Mouse (Mus musculus) limb, embryonic 14.5 days (tissue): ENCODE data around the gene Ctr9. TPM values are rescaled to one million over a fixed set of nuclear protein-coding genes. Genes with fewer than 3 reads are reported as not detected.

Experiments used
- ATAC-seq: fragments of 200-750 bp; cut with Nextera tagmentation; 2 replicates; pipeline ENCODE4 v1.8.0; 2017; ENCODE audit warnings: low read depth, moderate number of reproducible peaks, moderate TSS enrichment; ENCODE audit not compliant: low FRiP score
- DNase-seq: peaks from one replicate; pipeline ENCODE4 v3.0.0-alpha.2; 2015; ENCODE audit warnings: low spot score
- H3K27ac ChIP-seq: fragments of 300-500 bp; sonication (generic); replicated peaks from 2 replicates; pipeline ENCODE4 v1.5.1; 2014; ENCODE audit warnings: low read depth, mild to moderate bottlenecking, low read length, moderate library complexity, mixed read lengths
- H3K27me3 ChIP-seq: fragments of 300-500 bp; sonication (generic); 2 replicates; pipeline ENCODE4 v1.6.1; 2014; ENCODE audit warnings: low read length, mixed read lengths; ENCODE audit not compliant: control insufficient read depth, insufficient read depth
- H3K36me3 ChIP-seq: fragments of 300-500 bp; sonication (generic); 2 replicates; pipeline ENCODE4 v1.6.1; 2014; ENCODE audit warnings: mild to moderate bottlenecking, low read length, moderate library complexity, mixed read lengths; ENCODE audit not compliant: control insufficient read depth, insufficient read depth
- H3K4me1 ChIP-seq: fragments of 300-500 bp; sonication (generic); 2 replicates; pipeline ENCODE4 v1.6.1; 2014; ENCODE audit warnings: antibody characterized with exemption, low read length, mixed read lengths; ENCODE audit not compliant: control insufficient read depth, insufficient read depth
- H3K4me2 ChIP-seq: fragments of 300-500 bp; sonication (generic); replicated peaks from 2 replicates; pipeline ENCODE4 v1.6.1; 2014; ENCODE audit warnings: low read depth, mild to moderate bottlenecking, low read length, moderate library complexity; ENCODE audit not compliant: severe bottlenecking
- H3K4me3 ChIP-seq: fragments of 300-500 bp; sonication (generic); replicated peaks from 2 replicates; pipeline ENCODE4 v1.5.1; 2014; ENCODE audit warnings: low read length
- H3K9ac ChIP-seq: fragments of 300-500 bp; sonication (generic); 2 replicates; pipeline ENCODE4 v1.6.1; 2014; ENCODE audit warnings: mild to moderate bottlenecking, low read depth, low read length, moderate library complexity; ENCODE audit not compliant: severe bottlenecking
- H3K9me3 ChIP-seq: fragments of 300-500 bp; sonication (generic); 2 replicates; pipeline ENCODE4 v1.6.1; 2016; ENCODE audit warnings: low read length; ENCODE audit not compliant: control insufficient read depth
- POLR2A ChIP-seq: fragments of 200-500 bp; IDR thresholded peaks from 2 replicates; pipeline ENCODE4 v1.8.0; 2012; ENCODE audit warnings: inconsistent platforms, mild to moderate bottlenecking, moderate library complexity, borderline replicate concordance; ENCODE audit not compliant: insufficient read depth, insufficient read length; ENCODE audit errors: extremely low read depth
- WGBS: fragments of 180-500 bp; shearing (Covaris S2); extraction: QIAGEN DNeasy Blood & Tissue Kit; methylation state at CpG from one replicate; pipeline ENCODE4 v1.1.7; 2014; 5-methylcytosine and 5-hydroxymethylcytosine counted together
- polyA plus RNA-seq, 2 experiments: library from polyadenylated mRNA; depleted of rRNA in 1 of 2; stranded (reverse) in 1 of 2; unstranded in 1 of 2; fragments of >200 nt; fragmentation: Nextera tagmentation in 1 of 2; extraction: Ambion mirVana in 1 of 2; gene quantifications; 2 replicates each; pipeline versions ENCODE4 v1.2.1 to v1.2.3; 2012 to 2014

Gene Ctr9
- polyA plus RNA-seq, 2 experiments: 36.0 to 57.6 TPM

- 100% methylated on average over 1 of the region's 1 CpGs for WGBS
- ATAC-seq: no peak
Observed at GRCm38 (mm10) chr7:111062971-111063370, 34.2 kb downstream of the Ctr9 start.

DNA sequence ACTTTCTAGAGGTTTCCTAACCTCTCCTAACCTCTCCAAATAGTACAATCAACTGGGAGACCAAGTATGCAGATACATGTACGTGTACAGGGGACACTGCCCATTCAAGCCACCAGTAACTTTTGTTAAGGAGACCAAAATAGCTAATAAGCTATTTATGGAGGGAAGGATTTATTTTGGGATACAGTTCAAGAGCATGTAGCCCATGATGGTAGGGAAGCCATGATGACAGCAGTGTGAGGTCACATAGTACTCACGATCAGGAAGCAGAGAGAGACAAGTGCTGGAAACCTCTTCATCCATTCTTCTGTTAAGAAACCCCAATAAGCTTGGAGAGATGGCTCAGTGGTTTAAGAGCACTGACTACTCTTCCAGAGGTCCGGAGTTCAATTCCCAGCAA is 39.4 kb downstream of the Ctr9 start:
- H3K4me1 ChIP-seq: no peaks in the 10 kb centered on the region
- DNase-seq: no peak
- H3K27me3 ChIP-seq: no peaks in the 10 kb centered on the region
- H3K4me2 ChIP-seq: no peak overlapping the region
- no peak overlapping the region for H3K9ac ChIP-seq
- TF ChIP-seq POLR2A: no peak
- no peak overlapping the region for H3K27ac ChIP-seq
- ATAC-seq: no peak
- no peak overlapping the region for H3K4me3 ChIP-seq
- 100% methylated on average over 3 of the region's 3 CpGs for WGBS
- H3K9me3 ChIP-seq: peaks cover 6% of the 10 kb centered on the region; the same call in 1 of the 2 replicates
- peaks cover 54% of the 10 kb centered on the region for H3K36me3 ChIP-seq

More at GRCm38 (mm10) chr7:111062971-111063370, 34.2 kb downstream of the Ctr9 start:
- Histone ChIP-seq H3K4me3 (no peak overlapping the region), H3K4me1 (no peaks in the 10 kb centered on the region), H3K9ac (no peak overlapping the region), H3K4me2 (no peak overlapping the region), H3K36me3 (peaks cover 8% of the 10 kb centered on the region), H3K27me3 (no peaks in the 10 kb centered on the region), H3K9me3 (peaks cover 4% of the 10 kb centered on the region; the same call in 1 of the 2 replicates), H3K27ac (no peak overlapping the region)
- no peak for DNase-seq
- TF ChIP-seq POLR2A: no peak

DNA sequence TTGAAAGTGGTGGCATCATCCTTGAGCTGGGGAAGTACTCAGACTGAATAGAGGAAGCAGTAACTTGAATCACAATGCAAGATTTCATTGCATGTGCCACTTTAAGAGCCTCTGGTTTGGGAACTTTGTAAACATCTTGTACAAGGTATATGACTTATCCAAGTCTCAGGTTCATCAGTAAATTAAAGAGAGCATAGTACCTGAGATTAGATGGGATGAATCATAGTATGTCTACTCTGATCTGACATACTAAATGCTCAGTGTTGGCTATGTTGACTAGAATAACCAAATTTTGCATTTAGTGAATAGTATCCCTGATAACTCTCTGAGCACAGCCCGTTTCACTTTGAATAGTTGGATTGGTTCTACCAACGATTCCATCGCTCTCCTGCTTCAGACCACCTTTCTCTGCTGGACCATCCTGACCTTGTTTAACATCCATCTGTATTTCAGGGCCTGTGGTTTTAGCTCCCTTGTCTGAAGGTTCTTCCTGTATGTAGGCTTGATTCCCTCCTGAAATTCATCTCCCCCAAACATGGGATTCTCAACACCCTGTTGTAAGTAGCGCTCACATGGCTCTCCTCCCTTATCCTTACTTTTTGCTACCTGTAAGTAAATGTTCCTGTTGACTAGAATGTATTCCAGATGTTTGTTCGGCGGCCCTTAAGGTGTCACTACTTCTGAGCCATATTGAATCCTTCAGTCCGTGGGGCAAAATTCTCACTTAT is 40.9 kb downstream of the Ctr9 start:
- Histone ChIP-seq H3K9ac (no peak overlapping the region), H3K4me1 (no peaks in the 10 kb centered on the region), H3K9me3 (peaks cover 6% of the 10 kb centered on the region; the same call in 1 of the 2 replicates), H3K27me3 (no peaks in the 10 kb centered on the region), H3K36me3 (peaks cover 67% of the 10 kb centered on the region), H3K4me2 (no peak overlapping the region), H3K4me3 (no peak overlapping the region), H3K27ac (no peak overlapping the region)
- no peak for DNase-seq
- 82% methylated on average over 7 of the region's 7 CpGs for WGBS
- peak; percentile 32 for ATAC-seq
- no peak for TF ChIP-seq POLR2A

DNA sequence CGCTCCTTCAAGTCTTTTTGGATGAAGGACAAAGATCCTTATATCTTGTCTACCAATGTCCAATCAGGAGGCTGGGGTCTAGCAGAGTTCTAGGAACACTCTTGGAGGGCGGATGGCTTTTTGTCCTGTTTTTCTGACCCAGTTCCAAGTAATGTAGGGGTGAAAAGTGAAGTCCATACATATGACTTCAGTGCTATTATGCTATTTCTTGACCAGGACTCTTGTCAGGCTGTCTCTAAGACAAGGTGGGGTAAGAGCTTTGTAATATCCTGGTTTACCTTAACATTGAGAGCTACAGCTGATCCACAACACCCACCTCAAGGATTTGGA is 41.4 kb downstream of the Ctr9 start:
- TF ChIP-seq POLR2A: no peak

GRCm38 (mm10) chr7:111072410-111072809 is 43.7 kb downstream of the Ctr9 start:
- 95% methylated on average over 4 of the region's 4 CpGs for WGBS
- no peak overlapping the region for H3K9ac ChIP-seq
- H3K4me1 ChIP-seq: no peaks in the 10 kb centered on the region
- no peak overlapping the region for H3K27ac ChIP-seq
- H3K4me2 ChIP-seq: no peak overlapping the region
- ATAC-seq: no peak
- DNase-seq: no peak
- H3K9me3 ChIP-seq: peaks cover 6% of the 10 kb centered on the region; the same call in 1 of the 2 replicates
- no peaks in the 10 kb centered on the region for H3K27me3 ChIP-seq
- peaks cover 94% of the 10 kb centered on the region for H3K36me3 ChIP-seq
- H3K4me3 ChIP-seq: no peak overlapping the region
- TF ChIP-seq POLR2A: no peak

More for the DNA sequence above, 41.4 kb downstream of the Ctr9 start:
- peaks cover 73% of the 10 kb centered on the region for H3K36me3 ChIP-seq
- H3K27ac ChIP-seq: no peak overlapping the region
- H3K9ac ChIP-seq: no peak overlapping the region
- H3K9me3 ChIP-seq: peaks cover 6% of the 10 kb centered on the region; the same call in 1 of the 2 replicates
- no peaks in the 10 kb centered on the region for H3K27me3 ChIP-seq
- H3K4me1 ChIP-seq: no peaks in the 10 kb centered on the region
- WGBS: 94% methylated on average over 2 of the region's 2 CpGs
- ATAC-seq: peak; percentile 38; the same call in 1 of the 2 replicates
- no peak overlapping the region for H3K4me2 ChIP-seq
- no peak overlapping the region for H3K4me3 ChIP-seq
- DNase-seq: no peak

- ATAC-seq (no peak), DNase-seq (no peak)
- no peak for TF ChIP-seq POLR2A
- Histone ChIP-seq H3K36me3 (peaks cover 96% of the 10 kb centered on the region), H3K9me3 (no peaks in the 10 kb centered on the region), H3K4me2 (no peak overlapping the region), H3K4me3 (no peak overlapping the region), H3K27me3 (no peaks in the 10 kb centered on the region), H3K4me1 (peaks cover 8% of the 10 kb centered on the region), H3K27ac (no peak overlapping the region), H3K9ac (no peak overlapping the region)
- 92% methylated on average over 4 of the region's 4 CpGs for WGBS
Observed at GRCm38 (mm10) chr7:111075288-111075687, 46.5 kb downstream of the Ctr9 start.
